Mouse (Mus musculus) kidney, adult 2 months (tissue): ENCODE measurements around the gene Rab8a. TPM values are rescaled to one million over a fixed set of nuclear protein-coding genes. Genes with fewer than 3 reads are reported as not detected.
A peak's percentile ranks its signal among the peaks of the same experiment; 100 is the strongest.

Experiments used
- DNase-seq: peaks from one replicate; pipeline ENCODE4 v3.0.0; 2021
- H3K27ac ChIP-seq: fragments of 200-500 bp; 2 replicates; pipeline ENCODE4 v1.5.1; 2012; ENCODE audit warnings: low read depth, low read length, control low read depth, inconsistent platforms; ENCODE audit not compliant: insufficient read depth
- H3K27me3 ChIP-seq: fragments of 200-500 bp; replicated peaks from 2 replicates; pipeline ENCODE4 v1.6.1; 2012; ENCODE audit warnings: mild to moderate bottlenecking, moderate library complexity, low read length, inconsistent platforms; ENCODE audit not compliant: control insufficient read depth, insufficient read depth
- H3K36me3 ChIP-seq: fragments of 200-500 bp; 2 replicates; pipeline ENCODE4 v1.6.1; 2012; ENCODE audit warnings: mild to moderate bottlenecking, moderate library complexity, low read length, inconsistent platforms; ENCODE audit not compliant: control insufficient read depth, insufficient read depth
- H3K4me1 ChIP-seq: fragments of 200-500 bp; 2 replicates; pipeline ENCODE4 v1.6.1; 2011; ENCODE audit warnings: low read length; ENCODE audit not compliant: control insufficient read depth, insufficient read depth
- H3K4me3 ChIP-seq: fragments of 200-500 bp; 2 replicates; pipeline ENCODE4 v1.5.1; 2011; ENCODE audit warnings: mild to moderate bottlenecking, low read depth, low read length, control low read depth; ENCODE audit not compliant: insufficient read depth
- CTCF ChIP-seq: fragments of 200-500 bp; conservative IDR thresholded peaks from 2 replicates; pipeline ENCODE4 v1.5.1; 2011; ENCODE audit warnings: low read depth, mild to moderate bottlenecking, control low read depth, low read length, moderate library complexity, mixed read lengths; ENCODE audit not compliant: insufficient read depth, insufficient read length
- POLR2A ChIP-seq: fragments of 200-500 bp; IDR thresholded peaks from one replicate; pipeline ENCODE4 v1.6.1; 2011; ENCODE audit warnings: low read depth, low read length, control low read depth
- WGBS: fragments of 180-500 bp; shearing (Covaris S2); methylation state at CpG from one replicate; pipeline ENCODE4 v1.1.7; 2018; 5-methylcytosine and 5-hydroxymethylcytosine counted together
- polyA plus RNA-seq: library from polyadenylated mRNA; depleted of rRNA; stranded (reverse); fragments of >200 nt; gene quantifications from 2 replicates; pipeline ENCODE4 v1.2.3, GENCODE M21; 2012

The Rab8a gene
- polyA plus RNA-seq, 1 experiment, result 148 TPM

GRCm38 (mm10) chr8:72147266-72147665 is 13.7 kb upstream of the Rab8a start:
- 0 out of 2 replicates have a peak, but pooled peaks cover 3% of the 10 kb centered on the region for H3K4me1 ChIP-seq
- peaks cover 3% of the 10 kb centered on the region for H3K36me3 ChIP-seq
- peak overlapping the region; percentile 59; the same call in 1 of the 2 replicates for H3K27ac ChIP-seq
- no peak for TF ChIP-seq POLR2A
- no peak for TF ChIP-seq CTCF
- no peaks in the 10 kb centered on the region for H3K27me3 ChIP-seq
- DNase-seq, result peak; percentile 63
- no peak overlapping the region for H3K4me3 ChIP-seq
- WGBS, result 63% methylated on average over 2 of the region's 2 CpGs

- Histone ChIP-seq H3K4me1 (0 out of 2 replicates have a peak, but pooled peaks cover 3% of the 10 kb centered on the region), H3K4me3 (no peak overlapping the region), H3K27ac (no peak overlapping the region), H3K27me3 (no peaks in the 10 kb centered on the region), H3K36me3 (peaks cover 3% of the 10 kb centered on the region)
- no peak for TF ChIP-seq POLR2A
- 69% methylated on average over 1 of the region's 1 CpGs for WGBS
- DNase-seq, result no peak
Measured at GRCm38 (mm10) chr8:72149056-72149455, 11.9 kb upstream of the Rab8a start.

GRCm38 (mm10) chr8:72151418-72152078 is 9.5 kb upstream of the Rab8a start:
- no peak overlapping the region for H3K4me3 ChIP-seq
- TF ChIP-seq CTCF (no peak), POLR2A (no peak)
- WGBS, result 81% methylated on average over 3 of the region's 3 CpGs
- DNase-seq, result no peak
- H3K27ac ChIP-seq, result no peak overlapping the region
- peaks cover 3% of the 10 kb centered on the region for H3K36me3 ChIP-seq
- no peaks in the 10 kb centered on the region for H3K27me3 ChIP-seq
- H3K4me1 ChIP-seq, result 0 out of 2 replicates have a peak, but pooled peaks cover 3% of the 10 kb centered on the region

- DNase-seq, result no peak
- no peak overlapping the region for H3K27ac ChIP-seq
Measured at GRCm38 (mm10) chr8:72153382-72153781, 7.6 kb upstream of the Rab8a start.

GRCm38 (mm10) chr8:72158096-72158495 is 2.9 kb upstream of the Rab8a start:
- Histone ChIP-seq H3K27ac (no peak overlapping the region), H3K36me3 (no peaks in the 10 kb centered on the region), H3K27me3 (no peaks in the 10 kb centered on the region), H3K4me1 (peaks cover 15% of the 10 kb centered on the region), H3K4me3 (no peak overlapping the region)
- no peak for TF ChIP-seq POLR2A
- TF ChIP-seq CTCF, result no peak
- DNase-seq, result no peak
- 89% methylated on average over 2 of the region's 2 CpGs for WGBS

More at GRCm38 (mm10) chr8:72153382-72153781, 7.6 kb upstream of the Rab8a start:
- Histone ChIP-seq H3K36me3 (peaks cover 1% of the 10 kb centered on the region), H3K27me3 (no peaks in the 10 kb centered on the region), H3K4me1 (no peaks in the 10 kb centered on the region), H3K4me3 (no peak overlapping the region)
- TF ChIP-seq CTCF (no peak), POLR2A (no peak)

- Histone ChIP-seq H3K27me3 (no peaks in the 10 kb centered on the region), H3K36me3 (no peaks in the 10 kb centered on the region), H3K4me3 (no peak overlapping the region), H3K27ac (no peak overlapping the region), H3K4me1 (peaks cover 15% of the 10 kb centered on the region)
- no peak for DNase-seq
- no peak for TF ChIP-seq CTCF
- TF ChIP-seq POLR2A, result no peak
- WGBS, result 80% methylated on average over 3 of the region's 3 CpGs
Measured at GRCm38 (mm10) chr8:72158726-72159125, 2.3 kb upstream of the Rab8a start.

- no peak for DNase-seq
- H3K27me3 ChIP-seq, result no peaks in the 10 kb centered on the region
- TF ChIP-seq CTCF (no peak), POLR2A (no peak)
- H3K4me3 ChIP-seq, result no peak overlapping the region
- WGBS, result 45% methylated on average over 3 of the region's 3 CpGs
- H3K27ac ChIP-seq, result no peak overlapping the region
- H3K4me1 ChIP-seq, result peaks cover 15% of the 10 kb centered on the region
- H3K36me3 ChIP-seq, result no peaks in the 10 kb centered on the region
Measured at GRCm38 (mm10) chr8:72160007-72160406, 993 bp upstream of the Rab8a start.

- Histone ChIP-seq H3K4me3 (no peak overlapping the region), H3K4me1 (peaks cover 15% of the 10 kb centered on the region), H3K27me3 (no peaks in the 10 kb centered on the region), H3K27ac (no peak overlapping the region), H3K36me3 (no peaks in the 10 kb centered on the region)
- DNase-seq, result no peak
- TF ChIP-seq POLR2A, result no peak
- no peak for TF ChIP-seq CTCF
Measured at GRCm38 (mm10) chr8:72162821-72163220, 1.8 kb downstream of the Rab8a start.
